In genomic region chr1:20951799-20952198, GRCm38 (mm10) we compare ENCODE assay signal across 8 mouse cellular contexts. TPM values are rescaled to one million over a fixed set of nuclear protein-coding genes. Genes with fewer than 3 reads are reported as not detected.
DNase-seq lines count a peak whose midpoint lies in the region; ATAC-seq and TF ChIP-seq lines count a peak whose summit lies in the region.

No protein-coding gene starts in this region.

- H3K9ac ChIP-seq in lung, embryonic 15.5 days, result peak overlapping the region; percentile 39
- peak overlapping the region; percentile 60 for H3K9ac ChIP-seq in limb, embryonic 14.5 days (ENCODE audit: low read depth, low read length, severe bottlenecking)

- ATAC-seq in lung, embryonic 15.5 days (ENCODE audit: borderline replicate concordance, extremely low read depth, low FRiP score, low TSS enrichment), result peak; percentile 5; the same call in 1 of the 2 replicates
- ATAC-seq in limb, embryonic 14.5 days (ENCODE audit: low FRiP score, low read depth), result no peak

- no peak for TF ChIP-seq POLR2A in limb, embryonic 14.5 days (IDR thresholded peaks at IDR 0.05; ENCODE audit: borderline replicate concordance, extremely low read depth, insufficient read depth, insufficient read length)
- TF ChIP-seq POLR2A in small intestine, adult 2 months (IDR thresholded peaks at IDR 0.05; ENCODE audit: low read depth, low read length), result no peak

- H3K4me3 ChIP-seq in lung, embryonic 15.5 days, result peak overlapping the region; percentile 53
- H3K4me3 ChIP-seq in erythroblast, embryonic 14.5 days (replicated peaks), result peak overlapping the region; percentile 60
- peak overlapping the region; percentile 50 for H3K4me3 ChIP-seq in limb, embryonic 14.5 days (replicated peaks; ENCODE audit: low read length)
- H3K4me3 ChIP-seq in small intestine, adult 2 months (ENCODE audit: low read depth, low read length), result peak overlapping the region; percentile 63

- no peak for TF ChIP-seq CTCF in small intestine, adult 2 months (IDR thresholded peaks at IDR 0.05; ENCODE audit: extremely low read depth, insufficient read length, insufficient replicate concordance, low read depth, low read length)

- peaks cover 6% of the 10 kb centered on the region; the same call in 1 of the 2 replicates for H3K4me1 ChIP-seq in lung, embryonic 15.5 days
- peaks cover 12% of the 10 kb centered on the region for H3K4me1 ChIP-seq in erythroblast, embryonic 14.5 days (ENCODE audit: control insufficient read depth)
- peaks cover 6% of the 10 kb centered on the region; the same call in 1 of the 2 replicates for H3K4me1 ChIP-seq in limb, embryonic 14.5 days (ENCODE audit: control insufficient read depth, insufficient read depth, low read length)
- peaks cover 8% of the 10 kb centered on the region for H3K4me1 ChIP-seq in small intestine, adult 2 months (ENCODE audit: control insufficient read depth, insufficient read depth, insufficient read length, low read length)

- H3K36me3 ChIP-seq in lung, embryonic 15.5 days, result no peaks in the 10 kb centered on the region
- no peaks in the 10 kb centered on the region for H3K36me3 ChIP-seq in erythroblast, embryonic 14.5 days (ENCODE audit: control insufficient read depth)
- no peaks in the 10 kb centered on the region for H3K36me3 ChIP-seq in limb, embryonic 14.5 days (ENCODE audit: control insufficient read depth, insufficient read depth, low read length)
- no peaks in the 10 kb centered on the region for H3K36me3 ChIP-seq in small intestine, adult 2 months (ENCODE audit: control insufficient read depth, insufficient read depth, low read length)

- H3K4me2 ChIP-seq in lung, embryonic 15.5 days, result peak overlapping the region; percentile 78
- peak overlapping the region; percentile 61 for H3K4me2 ChIP-seq in limb, embryonic 14.5 days (replicated peaks; ENCODE audit: low read depth, low read length, severe bottlenecking)

- 4% methylated on average over 16 of the region's 16 CpGs for WGBS in lung, embryonic 15.5 days
- 2% methylated on average over 16 of the region's 16 CpGs for WGBS in limb, embryonic 14.5 days
- WGBS in small intestine, adult 2 months, result 13% methylated on average over 16 of the region's 16 CpGs

- no peaks in the 10 kb centered on the region for H3K27me3 ChIP-seq in lung, embryonic 15.5 days
- H3K27me3 ChIP-seq in erythroblast, embryonic 14.5 days (ENCODE audit: control insufficient read depth), result no peaks in the 10 kb centered on the region
- H3K27me3 ChIP-seq in limb, embryonic 14.5 days (ENCODE audit: control insufficient read depth, insufficient read depth, low read length), result no peaks in the 10 kb centered on the region
- H3K27me3 ChIP-seq in small intestine, adult 2 months (ENCODE audit: control insufficient read depth, insufficient read depth, low read length), result no peaks in the 10 kb centered on the region

- no peak for DNase-seq in lung, postnatal 10 days
- no peak for DNase-seq in limb, embryonic 14.5 days (ENCODE audit: low spot score)
- no peak for DNase-seq in cerebellum, postnatal 14 days
- no peak for DNase-seq in layer of hippocampus, postnatal 25 days (ENCODE audit: extremely low spot score in 1 of 2, low spot score in 1 of 2)
- DNase-seq in T-cell, adult 2 months (ENCODE audit: low spot score), result no peak

- H3K9me3 ChIP-seq in lung, embryonic 15.5 days, result no peaks in the 10 kb centered on the region
- H3K9me3 ChIP-seq in erythroblast, embryonic 14.5 days (ENCODE audit: control insufficient read depth, low read length), result no peaks in the 10 kb centered on the region
- no peaks in the 10 kb centered on the region for H3K9me3 ChIP-seq in limb, embryonic 14.5 days (ENCODE audit: control insufficient read depth, low read length)

- H3K27ac ChIP-seq in lung, embryonic 15.5 days, result peak overlapping the region; percentile 30; the same call in 1 of the 2 replicates
- peak overlapping the region; percentile 40 for H3K27ac ChIP-seq in limb, embryonic 14.5 days (replicated peaks; ENCODE audit: low read depth, low read length)
- H3K27ac ChIP-seq in small intestine, adult 2 months (ENCODE audit: insufficient read depth, low read depth, low read length), result no peak overlapping the region; the same call in 1 of the 2 replicates

RNA-seq across cellular contexts. Expression of gene Efhc1, which starts 0.4 kb away (rescaled TPM):
- polyA plus RNA-seq in lung, embryonic 15.5 days (2015; fragmentation: Nextera tagmentation; extraction: Ambion mirVana), result 5.2 and 5.3 TPM in 2 replicates
- polyA plus RNA-seq in erythroblast, embryonic 14.5 days (2012), result not detected in 2 replicates
- 3.1 and 5.2 TPM in 2 replicates for polyA plus RNA-seq in limb, embryonic 14.5 days (2012; rRNA removed)
- 2.7 and 3.7 TPM in 2 replicates for polyA plus RNA-seq in limb, embryonic 14.5 days (2014; fragmentation: Nextera tagmentation; extraction: Ambion mirVana)
- polyA plus RNA-seq in small intestine, adult 2 months (2012; rRNA removed), result 0.32 and 0.50 TPM in 2 replicates
- total RNA-seq in layer of hippocampus, postnatal 25 days (2021), result 1 to 10 TPM; 1.2 to 1.4 TPM
